Mouse (Mus musculus) thymus, adult 2 months (tissue): ENCODE measurements at regions not wholly inside any gene's neighbourhood (a gene's known extent, or its start where the extent isn't known, plus 50 kb on each side); places are given as distances from the start of the nearest gene placed in this dataset.
"Not testable (repeated sequence)": the region's sequence is repeated elsewhere in the genome, so short reads cannot be mapped to it uniquely, and the experiment has no call there.

Experiments
- DNase-seq: peaks from one replicate; pipeline ENCODE4 v3.0.0; 2021
- H3K27ac ChIP-seq: fragments of 200-500 bp; 2 replicates; pipeline ENCODE4 v1.5.1; 2012; ENCODE audit warnings: low read length, control low read depth; ENCODE audit not compliant: control insufficient read depth, insufficient read depth
- H3K27me3 ChIP-seq: fragments of 200-500 bp; 2 replicates; pipeline ENCODE4 v1.6.1; 2012; ENCODE audit warnings: mild to moderate bottlenecking, low read length, moderate library complexity, mixed read lengths; ENCODE audit not compliant: control insufficient read depth, insufficient read depth
- H3K36me3 ChIP-seq: fragments of 200-500 bp; 2 replicates; pipeline ENCODE4 v1.6.1; 2012; ENCODE audit warnings: mild to moderate bottlenecking, low read length, moderate library complexity; ENCODE audit not compliant: control insufficient read depth, insufficient read depth
- H3K4me1 ChIP-seq: fragments of 200-500 bp; replicated peaks from 2 replicates; pipeline ENCODE4 v1.6.1; 2012; ENCODE audit warnings: low read length; ENCODE audit not compliant: control insufficient read depth, insufficient read depth
- H3K4me3 ChIP-seq: fragments of 200-500 bp; 2 replicates; pipeline ENCODE4 v1.5.1; 2012; ENCODE audit warnings: mild to moderate bottlenecking, low read length, control low read depth, moderate library complexity; ENCODE audit not compliant: control insufficient read depth, insufficient read depth
- CTCF ChIP-seq: fragments of 200-500 bp; IDR thresholded peaks from 2 replicates; pipeline ENCODE4 v1.5.1; 2012; ENCODE audit warnings: mild to moderate bottlenecking, control low read depth, low read length, moderate library complexity, borderline replicate concordance; ENCODE audit not compliant: control insufficient read depth, poor library complexity, insufficient read depth; ENCODE audit errors: extremely low read depth
- POLR2A ChIP-seq: fragments of 200-500 bp; IDR thresholded peaks from 2 replicates; pipeline ENCODE4 v1.6.1; 2012; ENCODE audit warnings: mild to moderate bottlenecking, low read length, control low read depth, moderate library complexity; ENCODE audit not compliant: control insufficient read depth, poor library complexity, insufficient read depth; ENCODE audit errors: extremely low read depth
- WGBS: fragments of 180-500 bp; shearing (Covaris S2); methylation state at CpG from one replicate; pipeline ENCODE4 v1.1.7; 2018; 5-methylcytosine and 5-hydroxymethylcytosine counted together

GRCm38 (mm10) chr4:53258975-53259374 lies 99.3 kb upstream of the Abca1 start:
- WGBS: 97% methylated on average over 6 of the region's 6 CpGs
- TF ChIP-seq POLR2A (no peak), CTCF (no peak)
- no peaks in the 10 kb centered on the region; the same call in 1 of the 2 replicates for H3K4me1 ChIP-seq
- H3K27me3 ChIP-seq: no peaks in the 10 kb centered on the region
- H3K36me3 ChIP-seq: no peaks in the 10 kb centered on the region
- DNase-seq: no peak
- H3K27ac ChIP-seq: no peak overlapping the region
- no peak overlapping the region for H3K4me3 ChIP-seq

GRCm38 (mm10) chr4:53256996-53257395 lies 97.3 kb upstream of the Abca1 start:
- WGBS: 97% methylated on average over 5 of the region's 5 CpGs

GRCm38 (mm10) chr4:53254483-53254882 lies 94.8 kb upstream of the Abca1 start:
- H3K36me3 ChIP-seq: no peaks in the 10 kb centered on the region
- TF ChIP-seq CTCF (no peak), POLR2A (no peak)
- WGBS: 87% methylated on average over 6 of the region's 6 CpGs
- H3K27me3 ChIP-seq: no peaks in the 10 kb centered on the region
- no peak overlapping the region for H3K27ac ChIP-seq
- H3K4me3 ChIP-seq: no peak overlapping the region
- no peaks in the 10 kb centered on the region for H3K4me1 ChIP-seq
- no peak for DNase-seq

More at GRCm38 (mm10) chr4:53256996-53257395, 97.3 kb upstream of the Abca1 start:
- Histone ChIP-seq H3K4me1 (no peaks in the 10 kb centered on the region), H3K27me3 (no peaks in the 10 kb centered on the region), H3K36me3 (no peaks in the 10 kb centered on the region), H3K4me3 (no peak overlapping the region), H3K27ac (no peak overlapping the region)
- TF ChIP-seq POLR2A (no peak), CTCF (no peak)
- DNase-seq: no peak

GRCm38 (mm10) chr4:53253680-53254079 lies 94.0 kb upstream of the Abca1 start:
- no peak overlapping the region for H3K4me3 ChIP-seq
- no peak overlapping the region for H3K27ac ChIP-seq
- H3K36me3 ChIP-seq: no peaks in the 10 kb centered on the region
- TF ChIP-seq POLR2A (no peak), CTCF (no peak)
- H3K27me3 ChIP-seq: no peaks in the 10 kb centered on the region
- no peak for DNase-seq
- H3K4me1 ChIP-seq: no peaks in the 10 kb centered on the region
- 95% methylated on average over 4 of the region's 4 CpGs for WGBS

- TF ChIP-seq CTCF (no peak), POLR2A (no peak)
- Histone ChIP-seq H3K27ac (no peak overlapping the region), H3K4me1 (no peaks in the 10 kb centered on the region), H3K4me3 (no peak overlapping the region), H3K27me3 (no peaks in the 10 kb centered on the region), H3K36me3 (no peaks in the 10 kb centered on the region)
- 97% methylated on average over 3 of the region's 3 CpGs for WGBS
- no peak for DNase-seq
Measured at GRCm38 (mm10) chr4:53250325-53250724, 90.6 kb upstream of the Abca1 start.

- DNase-seq: no peak
- Histone ChIP-seq H3K27me3 (no peaks in the 10 kb centered on the region), H3K27ac (no peak overlapping the region)
Measured at GRCm38 (mm10) chr4:53246083-53246747, 86.5 kb upstream of the Abca1 start.

GRCm38 (mm10) chr4:53245553-53245952 lies 85.9 kb upstream of the Abca1 start:
- DNase-seq: no peak
- no peaks in the 10 kb centered on the region for H3K36me3 ChIP-seq
- TF ChIP-seq POLR2A: no peak
- H3K4me3 ChIP-seq: no peak overlapping the region
- no peaks in the 10 kb centered on the region for H3K4me1 ChIP-seq
- H3K27me3 ChIP-seq: no peaks in the 10 kb centered on the region
- 96% methylated on average over 4 of the region's 4 CpGs for WGBS
- no peak overlapping the region for H3K27ac ChIP-seq

More at GRCm38 (mm10) chr4:53246083-53246747, 86.5 kb upstream of the Abca1 start:
- 81% methylated on average over 15 of the region's 15 CpGs for WGBS
- Histone ChIP-seq H3K4me1 (no peaks in the 10 kb centered on the region), H3K36me3 (no peaks in the 10 kb centered on the region), H3K4me3 (no peak overlapping the region)
- TF ChIP-seq CTCF: no peak
- no peak for TF ChIP-seq POLR2A

GRCm38 (mm10) chr4:53243473-53243872 lies 83.8 kb upstream of the Abca1 start:
- not testable (repeated sequence) for H3K36me3 ChIP-seq, H3K4me3 ChIP-seq, H3K27me3 ChIP-seq, H3K4me1 ChIP-seq, H3K27ac ChIP-seq, DNase-seq
- 97% methylated on average over 8 of the region's 8 CpGs for WGBS
